Mouse (Mus musculus) midbrain, embryonic 10.5 days (tissue): ENCODE measurements at regions not wholly inside any gene's neighbourhood (a gene's known extent, or its start where the extent isn't known, plus 50 kb on each side); places are given as distances from the start of the nearest gene placed in this dataset.

ENCODE experiments used
- DNase-seq: peaks from one replicate; pipeline ENCODE4 v3.0.0-alpha.2; 2017; ENCODE audit warnings: low spot score
- H3K27ac ChIP-seq: fragments of 300-500 bp; sonication (generic); replicated peaks from 2 replicates; pipeline ENCODE4 v1.5.1; 2016; ENCODE audit warnings: mild to moderate bottlenecking
- H3K27me3 ChIP-seq: fragments of 300-500 bp; sonication (generic); 2 replicates; pipeline ENCODE4 v1.6.1; 2016; ENCODE audit warnings: low read depth, mild to moderate bottlenecking; ENCODE audit not compliant: poor library complexity, severe bottlenecking
- H3K36me3 ChIP-seq: fragments of 300-500 bp; sonication (generic); 2 replicates; pipeline ENCODE4 v1.6.1; 2016; ENCODE audit warnings: mild to moderate bottlenecking, moderate library complexity
- H3K4me1 ChIP-seq: fragments of 300-500 bp; sonication (generic); 2 replicates; pipeline ENCODE4 v1.6.1; 2016
- H3K4me3 ChIP-seq: fragments of 300-500 bp; sonication (generic); 2 replicates; pipeline ENCODE4 v1.5.1; 2016; ENCODE audit warnings: mild to moderate bottlenecking, moderate library complexity
- H3K9me3 ChIP-seq: fragments of 300-500 bp; sonication (generic); replicated peaks from 2 replicates; pipeline ENCODE4 v1.6.1; 2016; ENCODE audit warnings: mild to moderate bottlenecking
- WGBS: fragments of 180-500 bp; shearing (Covaris S2); methylation state at CpG from one replicate; pipeline ENCODE4 v1.1.7; 2016; 5-methylcytosine and 5-hydroxymethylcytosine counted together

GRCm38 (mm10) chr13:51964921-51965320, 118.4 kb downstream of the Gadd45g start:
- H3K4me1 ChIP-seq = peaks cover 34% of the 10 kb centered on the region
- no peaks in the 10 kb centered on the region for H3K9me3 ChIP-seq
- peak overlapping the region; percentile 71 for H3K27ac ChIP-seq
- DNase-seq = no peak
- peaks cover 29% of the 10 kb centered on the region for H3K27me3 ChIP-seq
- 82% methylated on average over 2 of the region's 2 CpGs for WGBS
- no peaks in the 10 kb centered on the region for H3K36me3 ChIP-seq
- H3K4me3 ChIP-seq = no peak overlapping the region

GRCm38 (mm10) chr13:51968103-51968502, 121.6 kb downstream of the Gadd45g start:
- H3K4me3 ChIP-seq = no peak overlapping the region
- peaks cover 23% of the 10 kb centered on the region for H3K4me1 ChIP-seq
- peaks cover 29% of the 10 kb centered on the region for H3K27me3 ChIP-seq
- H3K36me3 ChIP-seq = no peaks in the 10 kb centered on the region
- no peaks in the 10 kb centered on the region for H3K9me3 ChIP-seq
- no peak for DNase-seq
- WGBS = 91% methylated on average over 6 of the region's 6 CpGs
- H3K27ac ChIP-seq = no peak overlapping the region

- Histone ChIP-seq H3K4me1 (peaks cover 18% of the 10 kb centered on the region), H3K27ac (no peak overlapping the region), H3K27me3 (peaks cover 23% of the 10 kb centered on the region), H3K4me3 (no peak overlapping the region), H3K36me3 (no peaks in the 10 kb centered on the region), H3K9me3 (no peaks in the 10 kb centered on the region)
- no peak for DNase-seq
- 87% methylated on average over 9 of the region's 9 CpGs for WGBS
Measured at GRCm38 (mm10) chr13:51968796-51969195, 122.3 kb downstream of the Gadd45g start.

GRCm38 (mm10) chr13:51970051-51970450, 123.6 kb downstream of the Gadd45g start:
- no peak overlapping the region for H3K4me3 ChIP-seq
- H3K4me1 ChIP-seq = peaks cover 6% of the 10 kb centered on the region
- no peak overlapping the region for H3K27ac ChIP-seq
- WGBS = 90% methylated on average over 11 of the region's 11 CpGs
- H3K36me3 ChIP-seq = no peaks in the 10 kb centered on the region
- no peaks in the 10 kb centered on the region for H3K9me3 ChIP-seq
- no peak for DNase-seq
- peaks cover 12% of the 10 kb centered on the region for H3K27me3 ChIP-seq

GRCm38 (mm10) chr13:51972656-51973310, 126.3 kb downstream of the Gadd45g start:
- H3K27me3 ChIP-seq = peaks cover 12% of the 10 kb centered on the region
- no peak overlapping the region for H3K4me3 ChIP-seq
- H3K36me3 ChIP-seq = no peaks in the 10 kb centered on the region
- no peak overlapping the region for H3K27ac ChIP-seq
- no peak for DNase-seq
- 85% methylated on average over 12 of the region's 12 CpGs for WGBS
- H3K9me3 ChIP-seq = peaks cover 6% of the 10 kb centered on the region; the same call in 1 of the 2 replicates
- H3K4me1 ChIP-seq = peaks cover 23% of the 10 kb centered on the region

GRCm38 (mm10) chr13:51973461-51973860, 127.0 kb downstream of the Gadd45g start:
- Histone ChIP-seq H3K4me1 (peaks cover 23% of the 10 kb centered on the region), H3K36me3 (no peaks in the 10 kb centered on the region), H3K27ac (no peak overlapping the region), H3K27me3 (peaks cover 12% of the 10 kb centered on the region), H3K9me3 (peaks cover 11% of the 10 kb centered on the region; the same call in 1 of the 2 replicates), H3K4me3 (no peak overlapping the region)
- DNase-seq = no peak
- WGBS = 92% methylated on average over 10 of the region's 10 CpGs

DNA sequence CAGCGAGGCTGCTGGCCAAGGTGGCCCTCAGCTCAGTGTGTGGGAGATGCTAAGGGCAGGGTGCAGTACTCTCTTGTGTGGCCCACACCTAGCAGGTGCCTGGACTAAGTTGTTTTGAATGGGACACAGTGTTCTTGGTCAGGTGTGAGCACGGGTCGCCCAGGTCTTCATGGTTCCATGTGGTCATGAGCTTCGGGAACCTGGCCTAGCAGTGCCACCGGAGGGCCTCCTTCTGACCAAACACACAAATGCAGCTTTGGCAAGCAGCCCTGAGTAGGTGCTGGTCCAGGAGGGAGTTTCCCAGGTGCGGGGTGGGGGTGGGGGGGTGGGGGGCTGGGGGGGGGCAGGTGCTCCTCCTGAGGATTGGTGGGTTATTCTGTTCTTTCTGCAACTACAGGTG, 127.6 kb downstream of the Gadd45g start:
- H3K27me3 ChIP-seq = peaks cover 7% of the 10 kb centered on the region
- peaks cover 11% of the 10 kb centered on the region; the same call in 1 of the 2 replicates for H3K9me3 ChIP-seq
- no peak overlapping the region for H3K4me3 ChIP-seq
- H3K36me3 ChIP-seq = no peaks in the 10 kb centered on the region
- WGBS = 88% methylated on average over 6 of the region's 6 CpGs
- H3K4me1 ChIP-seq = peaks cover 23% of the 10 kb centered on the region
- DNase-seq = no peak
- no peak overlapping the region for H3K27ac ChIP-seq

GRCm38 (mm10) chr13:51975330-51975729, 128.9 kb downstream of the Gadd45g start:
- no peaks in the 10 kb centered on the region; the same call in 1 of the 2 replicates for H3K27me3 ChIP-seq
- DNase-seq = no peak
- no peak overlapping the region for H3K4me3 ChIP-seq
- peaks cover 25% of the 10 kb centered on the region for H3K4me1 ChIP-seq
- peaks cover 11% of the 10 kb centered on the region; the same call in 1 of the 2 replicates for H3K9me3 ChIP-seq
- H3K27ac ChIP-seq = peak overlapping the region; percentile 64
- H3K36me3 ChIP-seq = no peaks in the 10 kb centered on the region
- 79% methylated on average over 10 of the region's 10 CpGs for WGBS

DNA sequence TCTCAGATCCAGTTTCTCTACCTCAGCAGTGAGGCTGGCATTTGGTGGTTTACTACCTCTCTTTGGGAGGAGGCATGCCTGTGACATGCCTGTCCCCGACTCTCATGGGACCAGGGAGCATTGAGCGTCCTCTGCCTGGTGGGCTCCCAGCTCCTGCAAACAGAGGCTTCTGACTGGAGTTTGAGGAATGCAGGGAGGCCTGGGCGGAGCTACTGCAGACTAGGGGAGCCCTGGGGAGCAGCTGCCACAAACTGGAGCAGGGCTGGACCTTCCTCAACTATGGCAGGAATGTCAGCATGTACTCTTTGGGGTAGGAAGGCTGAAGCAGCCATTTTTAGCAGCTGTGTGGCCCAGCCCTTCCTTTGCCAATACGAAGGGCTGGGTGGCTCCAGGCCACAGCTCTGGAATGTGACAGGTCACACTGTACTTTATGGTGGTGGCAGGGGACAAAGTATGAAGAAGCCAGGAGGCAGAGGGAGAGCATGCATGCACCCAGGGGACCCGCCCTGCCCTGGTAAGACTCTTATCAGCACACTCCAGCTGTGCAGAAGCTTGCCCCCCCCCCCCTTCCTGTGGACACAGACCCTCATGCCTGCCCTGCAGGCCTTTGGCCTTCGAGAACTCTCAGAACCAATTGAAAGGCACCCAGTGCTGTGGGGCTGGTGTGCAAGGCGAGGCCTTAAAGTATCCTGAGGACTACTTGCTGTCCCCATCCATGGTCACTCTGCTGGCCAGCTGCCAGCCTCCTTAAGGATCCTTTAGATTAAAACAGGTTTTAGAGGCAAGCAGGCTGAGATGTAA, 129.5 kb downstream of the Gadd45g start:
- DNase-seq = peak; percentile 25
- Histone ChIP-seq H3K4me3 (no peak overlapping the region), H3K27ac (peak overlapping the region; percentile 64), H3K36me3 (no peaks in the 10 kb centered on the region), H3K4me1 (peaks cover 28% of the 10 kb centered on the region), H3K9me3 (peaks cover 11% of the 10 kb centered on the region; the same call in 1 of the 2 replicates), H3K27me3 (no peaks in the 10 kb centered on the region; the same call in 1 of the 2 replicates)
- WGBS = 48% methylated on average over 7 of the region's 7 CpGs

- H3K27ac ChIP-seq = peak overlapping the region; percentile 64
- 80% methylated on average over 6 of the region's 6 CpGs for WGBS
Measured at GRCm38 (mm10) chr13:51976620-51977214, 130.2 kb downstream of the Gadd45g start.

GRCm38 (mm10) chr13:51979301-51979977, 133.0 kb downstream of the Gadd45g start:
- 75% methylated on average over 5 of the region's 5 CpGs for WGBS
- Histone ChIP-seq H3K4me3 (no peak overlapping the region), H3K27me3 (no peaks in the 10 kb centered on the region; the same call in 1 of the 2 replicates), H3K9me3 (peaks cover 11% of the 10 kb centered on the region; the same call in 1 of the 2 replicates), H3K4me1 (peaks cover 22% of the 10 kb centered on the region), H3K36me3 (no peaks in the 10 kb centered on the region), H3K27ac (no peak overlapping the region)
- DNase-seq = no peak

More at GRCm38 (mm10) chr13:51976620-51977214, 130.2 kb downstream of the Gadd45g start:
- H3K27me3 ChIP-seq = no peaks in the 10 kb centered on the region; the same call in 1 of the 2 replicates
- no peak overlapping the region for H3K4me3 ChIP-seq
- no peaks in the 10 kb centered on the region for H3K36me3 ChIP-seq
- no peak for DNase-seq
- peaks cover 28% of the 10 kb centered on the region for H3K4me1 ChIP-seq
- peaks cover 11% of the 10 kb centered on the region; the same call in 1 of the 2 replicates for H3K9me3 ChIP-seq

- H3K27me3 ChIP-seq = no peaks in the 10 kb centered on the region
- H3K9me3 ChIP-seq = peaks cover 15% of the 10 kb centered on the region; the same call in 1 of the 2 replicates
- H3K4me1 ChIP-seq = peaks cover 21% of the 10 kb centered on the region
- no peak overlapping the region for H3K4me3 ChIP-seq
- H3K36me3 ChIP-seq = no peaks in the 10 kb centered on the region
- H3K27ac ChIP-seq = no peak overlapping the region
- DNase-seq = no peak
- 85% methylated on average over 1 of the region's 1 CpGs for whole genome bisulfite sequencing
Measured at GRCm38 (mm10) chr13:51980344-51980743, 133.9 kb downstream of the Gadd45g start.
